Mouse (Mus musculus): ENCODE results near the gene 1110032F04Rik.

- peak; percentile 34 for TF ChIP-seq CTCF (IDR thresholded peaks at IDR 0.05; ENCODE audit: low read depth)
- no peak for TF ChIP-seq EP300 (IDR thresholded peaks at IDR 0.05; ENCODE audit: low read depth)
Measured at GRCm38 (mm10) chr3:68897154-68897553, 27.8 kb downstream of the 1110032F04Rik start.

All from liver, embryonic 14.5 days (tissue).